Mouse (Mus musculus) heart, adult 9 months (tissue): Measurements from ENCODE around the gene Syndig1l.

Experiments used
- DNase-seq, 2 experiments: peaks; one replicate each; pipeline ENCODE4 v3.0.0; 2022; ENCODE audit warnings: low spot score in 2 of 2

The Syndig1l gene

DNA sequence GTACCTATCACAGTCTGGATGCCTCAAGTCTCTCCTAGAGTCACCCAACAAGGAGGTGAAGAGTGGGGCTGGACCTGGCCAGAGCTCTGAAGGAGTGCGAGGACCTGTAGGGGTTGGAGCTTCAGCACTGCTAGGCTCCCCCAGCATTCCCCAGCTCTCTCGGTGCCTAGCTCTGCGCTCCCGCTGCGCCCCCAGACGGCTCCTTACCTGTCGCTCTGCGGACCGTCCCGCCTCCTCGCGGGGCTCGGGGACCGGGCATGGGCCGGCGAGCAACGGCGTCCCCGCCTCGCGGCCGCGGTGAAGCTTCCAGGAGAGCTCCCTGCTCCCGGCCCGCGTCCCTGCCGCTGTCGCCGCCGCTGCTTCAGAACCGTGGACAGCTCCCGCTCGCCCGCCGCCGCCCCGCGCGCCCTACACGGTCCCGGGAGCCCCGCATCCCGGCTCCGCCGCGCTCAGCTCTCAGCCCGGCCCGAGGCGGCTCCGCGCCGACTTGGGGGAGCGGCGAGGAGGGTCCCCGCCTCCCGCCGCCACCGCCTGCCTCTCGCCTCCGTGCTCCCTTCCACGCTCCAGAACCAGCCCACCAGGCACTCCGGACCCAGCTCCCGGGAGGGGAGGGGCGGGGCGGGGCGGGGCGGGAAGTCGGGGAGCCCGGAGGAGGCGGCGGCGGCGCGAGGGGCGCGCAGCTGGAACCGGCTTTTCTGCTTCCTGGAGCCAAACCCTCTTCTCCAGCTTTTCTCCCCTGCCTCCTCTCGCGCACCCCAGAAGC is at the start of gene Syndig1l:
Syndig1l (minus strand) TSS at position 513 of the 763 bp plus-strand sequence.
- peak; percentile 16 to 21 for DNase-seq

- DNase-seq: no peak
These were observed 49.5 kb upstream of the Syndig1l start for GRCm38 (mm10) chr12:84748134-84748533.

- DNase-seq: no peak
These were observed 47.1 kb upstream of the Syndig1l start for GRCm38 (mm10) chr12:84745700-84746099.

- no peak for DNase-seq
These were observed 44.9 kb upstream of the Syndig1l start for GRCm38 (mm10) chr12:84743496-84743895.

GRCm38 (mm10) chr12:84733366-84733765 is 34.7 kb upstream of the Syndig1l start:
- DNase-seq: no peak

- DNase-seq: no peak
These were observed 29.8 kb upstream of the Syndig1l start for GRCm38 (mm10) chr12:84728421-84728820.

GRCm38 (mm10) chr12:84727434-84727833 is 28.8 kb upstream of the Syndig1l start:
- DNase-seq: no peak

DNA sequence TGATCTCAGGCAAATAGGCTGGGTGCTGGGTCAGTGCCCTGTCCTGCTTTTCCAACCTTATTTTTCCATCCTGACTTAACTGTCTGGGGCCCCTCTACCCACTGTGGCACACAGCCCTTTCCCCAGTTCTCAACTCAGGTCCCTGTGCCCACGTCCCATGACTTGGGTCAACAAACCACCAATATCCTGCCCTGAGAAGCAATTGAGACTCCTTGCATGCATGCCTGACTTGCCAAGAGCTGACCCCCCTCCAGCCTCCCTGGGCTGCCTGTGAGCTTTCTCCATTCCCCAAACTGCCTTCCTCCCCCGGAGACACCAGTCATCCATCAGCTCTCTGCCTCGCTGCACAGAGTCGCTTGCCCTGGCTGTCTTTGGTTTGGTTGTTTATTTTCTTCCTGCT is 28.4 kb upstream of the Syndig1l start:
- no peak for DNase-seq

- no peak for DNase-seq
These were observed 27.8 kb upstream of the Syndig1l start for GRCm38 (mm10) chr12:84726391-84726790.

DNA sequence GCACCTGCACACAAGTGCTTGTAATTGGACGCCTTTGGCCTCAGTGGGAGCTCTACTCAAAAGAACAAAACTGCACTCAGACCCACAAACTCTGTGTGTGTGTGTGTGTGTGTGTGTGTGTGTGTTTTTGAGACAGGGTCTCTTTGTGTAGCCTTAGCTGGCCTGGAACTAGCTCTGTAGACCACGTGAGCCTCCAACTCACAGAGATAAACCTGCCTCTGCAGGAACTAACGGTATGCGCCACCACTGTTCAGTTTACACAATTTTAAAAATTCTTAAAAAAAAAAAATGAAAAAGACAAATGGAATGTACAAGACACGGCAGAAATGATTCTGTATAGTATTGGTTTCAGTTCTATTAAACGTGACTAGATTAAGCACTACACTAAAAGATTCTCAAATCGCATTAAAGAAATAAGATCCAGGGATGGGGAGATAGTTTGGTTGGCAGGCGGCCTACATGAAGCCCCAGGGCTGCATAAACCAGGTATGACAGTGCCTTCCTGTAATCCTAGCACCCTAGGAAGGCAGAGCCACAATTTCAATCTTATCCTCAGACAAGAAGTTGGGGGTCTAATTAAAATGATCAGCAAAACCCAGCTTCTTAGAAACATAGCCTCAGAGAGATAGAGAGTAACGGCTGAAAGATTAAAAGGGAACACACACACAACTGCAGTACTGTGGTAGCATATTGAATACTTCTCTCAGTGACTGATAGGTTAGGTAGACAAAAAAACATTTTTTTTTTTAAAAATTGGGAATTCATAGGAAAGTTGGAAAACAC is 20.0 kb upstream of the Syndig1l start:
- no peak for DNase-seq

DNA sequence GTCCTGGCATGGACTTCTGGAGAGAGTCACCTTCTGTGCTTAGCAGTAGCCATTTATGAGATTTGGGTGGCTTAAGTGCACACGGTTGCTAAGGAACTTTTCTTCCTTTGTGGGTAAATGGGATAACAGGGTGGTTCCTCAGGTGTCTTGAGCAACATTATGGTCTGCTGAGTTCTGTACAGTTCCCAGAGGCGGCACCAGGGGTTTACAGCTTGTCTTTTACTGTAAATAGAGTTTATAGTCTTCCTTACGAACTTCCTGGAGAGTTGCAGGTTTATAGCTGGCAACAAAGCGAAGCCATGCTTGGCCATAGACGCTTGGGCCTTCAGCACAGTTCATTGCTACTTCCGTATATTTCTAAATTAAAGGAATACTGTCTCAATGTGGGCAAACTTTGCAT is 15.9 kb upstream of the Syndig1l start:
- DNase-seq: no peak

- DNase-seq: no peak
These were observed 11.3 kb upstream of the Syndig1l start for GRCm38 (mm10) chr12:84709842-84710439.

GRCm38 (mm10) chr12:84707804-84708203 is 9.2 kb upstream of the Syndig1l start:
- no peak for DNase-seq

- no peak for DNase-seq
These were observed 8.3 kb upstream of the Syndig1l start for GRCm38 (mm10) chr12:84706886-84707285.

GRCm38 (mm10) chr12:84702586-84702985 is 4.0 kb upstream of the Syndig1l start:
- DNase-seq: no peak

DNA sequence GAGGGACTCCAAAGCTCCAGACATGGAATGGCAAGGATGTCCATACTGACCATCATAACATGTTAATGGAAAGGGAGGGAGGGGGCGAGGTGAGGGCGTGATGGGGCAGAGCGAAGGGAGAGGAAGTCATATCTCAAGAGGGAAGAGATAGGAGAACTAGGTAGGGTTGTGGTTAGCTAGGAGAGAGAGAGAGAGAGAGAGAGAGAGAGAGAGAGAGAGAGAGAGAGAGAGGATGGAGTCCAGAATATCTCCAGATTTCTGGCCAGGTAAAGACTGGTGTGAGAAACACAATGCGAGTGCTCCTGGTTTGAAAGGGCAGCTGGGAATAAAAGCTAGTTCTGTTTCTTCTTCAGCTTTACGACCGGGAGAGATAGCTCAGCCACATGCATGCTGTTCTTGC is 6.5 kb downstream of the Syndig1l start:
- no peak for DNase-seq

DNA sequence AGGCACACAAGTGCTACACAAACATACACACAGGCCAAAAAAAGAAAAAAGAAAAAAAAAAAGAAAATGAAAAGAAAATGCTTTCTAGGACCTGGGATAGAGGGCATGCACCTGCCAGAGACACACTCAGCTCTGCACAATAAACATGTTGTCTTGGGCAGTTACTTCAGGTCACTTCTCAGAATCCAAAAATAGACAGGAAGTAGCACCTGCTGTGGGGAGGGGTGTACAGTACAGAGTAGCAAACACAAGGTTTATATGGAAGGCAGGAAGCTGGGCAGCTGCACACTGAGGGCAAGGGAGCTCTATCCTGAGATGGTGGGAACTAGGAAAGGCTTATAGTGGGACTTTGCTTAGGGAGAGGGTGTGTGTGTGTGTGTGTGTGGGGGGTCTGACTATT is 7.3 kb downstream of the Syndig1l start:
- no peak for DNase-seq

DNA sequence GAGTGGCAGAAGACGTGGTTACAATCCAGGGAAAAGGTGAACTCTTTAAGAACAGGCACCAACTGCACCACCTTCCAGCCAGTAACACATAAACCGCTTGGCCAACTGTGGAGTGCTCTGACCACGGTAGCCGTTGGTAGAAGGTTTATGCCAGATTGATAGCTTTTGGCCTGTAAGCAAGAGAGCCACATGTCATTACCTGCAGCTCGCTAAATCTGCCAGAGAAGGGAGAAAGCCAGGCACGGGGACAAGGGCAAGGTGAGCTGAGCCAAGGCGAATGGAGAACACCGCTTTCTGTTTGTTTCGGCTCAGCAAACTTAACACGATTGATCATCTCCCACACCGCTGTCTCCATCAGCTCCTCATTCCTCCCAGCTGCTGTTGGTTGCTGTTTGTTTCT is 9.6 kb downstream of the Syndig1l start:
- DNase-seq: no peak

DNA sequence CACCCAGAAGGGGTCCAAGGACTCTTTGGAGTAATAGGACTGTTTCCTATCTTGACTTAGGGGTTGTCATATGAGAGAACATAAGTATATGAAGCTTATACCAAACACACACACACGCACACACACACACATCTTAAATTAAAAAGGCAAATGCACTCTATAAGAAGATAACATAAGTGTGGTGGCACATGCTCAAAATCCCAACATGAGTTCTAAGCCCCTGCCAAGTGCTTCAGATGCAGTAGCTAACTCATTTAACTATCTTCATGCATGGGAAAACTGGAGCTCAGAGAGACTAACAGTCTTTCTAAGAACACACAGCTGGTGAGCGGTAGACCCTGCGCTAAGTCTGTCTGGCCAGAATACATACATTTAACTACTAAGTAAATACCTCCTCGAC is 11.1 kb downstream of the Syndig1l start:
- no peak for DNase-seq

- no peak for DNase-seq
These were observed 12.5 kb downstream of the Syndig1l start for GRCm38 (mm10) chr12:84686176-84686575.

DNA sequence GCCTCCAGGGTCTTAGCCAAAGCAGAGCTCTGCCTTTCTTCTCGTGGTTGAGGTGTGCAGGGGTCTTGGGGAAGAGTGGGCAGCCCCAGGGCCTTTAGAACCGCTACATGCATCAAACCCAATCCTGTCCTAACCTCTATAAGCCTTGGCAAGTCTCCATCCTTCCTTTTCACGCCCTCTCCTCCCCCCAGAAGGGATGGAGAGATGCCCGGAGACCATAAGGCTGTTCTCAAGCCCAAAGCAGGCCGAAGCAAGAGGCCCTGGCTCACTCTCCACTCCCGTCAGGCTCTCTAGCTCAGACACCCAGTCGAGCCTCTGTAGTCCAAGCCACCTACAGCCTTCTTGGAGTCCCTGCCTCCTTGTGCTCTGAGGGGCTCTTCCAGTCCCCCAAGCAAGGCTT is 14.1 kb downstream of the Syndig1l start:
- no peak for DNase-seq

GRCm38 (mm10) chr12:84676011-84676410 is 22.6 kb downstream of the Syndig1l start:
- no peak for DNase-seq
